10 mouse cellular contexts compared by ENCODE assay signal in the genomic region with DNA sequence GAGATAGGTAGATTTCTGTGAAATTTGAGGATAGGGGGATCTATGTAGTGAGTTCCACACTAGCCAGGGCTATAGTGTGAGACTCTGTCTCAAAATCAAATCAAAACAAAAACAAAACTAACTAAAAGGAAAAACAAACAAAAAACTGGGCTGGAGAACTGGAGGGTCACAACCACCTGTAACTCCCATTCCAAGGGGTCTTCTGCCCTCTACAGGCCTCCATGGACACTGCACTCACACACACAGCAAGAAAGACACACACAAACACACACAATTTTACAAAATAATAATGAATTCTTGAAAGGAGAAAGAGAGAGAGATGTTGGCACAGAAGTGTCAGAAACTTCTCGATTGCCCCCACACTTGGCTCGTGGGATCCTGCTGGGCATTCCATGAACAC. TPM values are rescaled to one million over a fixed set of nuclear protein-coding genes. Genes with fewer than 3 reads are reported as not detected.
DNase-seq lines count a peak whose midpoint lies in the region; ATAC-seq and TF ChIP-seq lines count a peak whose summit lies in the region.
"Had no signal": no experiment of that assay in that cellular context is flagged by ENCODE, and none has a peak within 500 bp of the region (broad histone marks: within the 10 kb centered on the region; RNA-seq: fewer than 3 reads in every experiment).

No protein-coding gene starts in this region.

- no peak overlapping the region for H3K4me3 ChIP-seq in kidney, embryonic 15.5 days (replicated peaks)
- no peak overlapping the region for H3K4me3 ChIP-seq in kidney, embryonic 14.5 days (ENCODE audit: low read length)
- no peak overlapping the region for H3K4me3 ChIP-seq in ES-Bruce4 (ENCODE audit: low read depth, low read length)
- H3K4me3 ChIP-seq: hindbrain, embryonic 15.5 days; megakaryocyte, embryonic 14.5 days had no signal

- H3K4me2 ChIP-seq in kidney, embryonic 15.5 days, result no peak overlapping the region
- H3K4me2 ChIP-seq in kidney, embryonic 14.5 days (replicated peaks; ENCODE audit: low read depth, low read length), result no peak overlapping the region
- H3K4me2 ChIP-seq: hindbrain, embryonic 15.5 days had no signal

- ATAC-seq in kidney, embryonic 15.5 days (replicated peaks; ENCODE audit: low FRiP score), result no peak
- no peak for ATAC-seq in kidney, embryonic 14.5 days (ENCODE audit: low FRiP score, low TSS enrichment)
- no peak for ATAC-seq in megakaryocyte-erythroid progenitor cell, adult 5-6 weeks (replicated peaks; ENCODE audit: low FRiP score, low TSS enrichment, poor library complexity, severe bottlenecking)

- no peak for TF ChIP-seq POLR2A in ES-Bruce4 (IDR thresholded peaks at IDR 0.05; ENCODE audit: insufficient read depth, low read length)

- H3K9ac ChIP-seq in kidney, embryonic 15.5 days, result no peak overlapping the region
- H3K9ac ChIP-seq in kidney, embryonic 14.5 days (ENCODE audit: low read depth, low read length), result no peak overlapping the region
- H3K9ac ChIP-seq in ES-Bruce4 (ENCODE audit: low read depth, poor library complexity, severe bottlenecking), result no peak overlapping the region
- H3K9ac ChIP-seq: hindbrain, embryonic 15.5 days had no signal

- no peaks in the 10 kb centered on the region for H3K36me3 ChIP-seq in kidney, embryonic 15.5 days
- no peaks in the 10 kb centered on the region for H3K36me3 ChIP-seq in kidney, embryonic 14.5 days (ENCODE audit: control insufficient read depth, insufficient read depth, low read length)
- no peaks in the 10 kb centered on the region for H3K36me3 ChIP-seq in ES-Bruce4 (ENCODE audit: control insufficient read depth, insufficient read depth, low read length, poor library complexity, severe bottlenecking)
- H3K36me3 ChIP-seq: hindbrain, embryonic 15.5 days had no signal

- TF ChIP-seq EP300 in ES-Bruce4 (IDR thresholded peaks at IDR 0.05; ENCODE audit: insufficient read depth, low read depth, low read length), result no peak

- WGBS in kidney, embryonic 15.5 days, result 71% methylated on average over 2 of the region's 2 CpGs
- 69% methylated on average over 2 of the region's 2 CpGs for whole genome bisulfite sequencing in kidney, embryonic 14.5 days

- H3K27me3 ChIP-seq in kidney, embryonic 15.5 days, result no peaks in the 10 kb centered on the region
- no peaks in the 10 kb centered on the region for H3K27me3 ChIP-seq in kidney, embryonic 14.5 days (ENCODE audit: control insufficient read depth, insufficient read depth, low read length)
- no peaks in the 10 kb centered on the region for H3K27me3 ChIP-seq in ES-Bruce4 (ENCODE audit: control insufficient read depth, insufficient read depth, low read length, poor library complexity, severe bottlenecking)
- H3K27me3 ChIP-seq: hindbrain, embryonic 15.5 days had no signal

- H3K4me1 ChIP-seq in kidney, embryonic 15.5 days, result peaks cover 17% of the 10 kb centered on the region; the same call in 1 of the 2 replicates
- H3K4me1 ChIP-seq in kidney, embryonic 14.5 days (ENCODE audit: control insufficient read depth, insufficient read depth, low read length), result no peaks in the 10 kb centered on the region
- H3K4me1 ChIP-seq in ES-Bruce4 (ENCODE audit: control insufficient read depth, insufficient read depth, low read length), result no peaks in the 10 kb centered on the region
- H3K4me1 ChIP-seq: hindbrain, embryonic 15.5 days had no signal

- H3K9me3 ChIP-seq in kidney, embryonic 15.5 days (replicated peaks), result no peaks in the 10 kb centered on the region
- 0 out of 2 replicates have a peak, but pooled peaks cover 2% of the 10 kb centered on the region for H3K9me3 ChIP-seq in kidney, embryonic 14.5 days (ENCODE audit: control insufficient read depth, low read length)
- no peaks in the 10 kb centered on the region for H3K9me3 ChIP-seq in ES-Bruce4 (replicated peaks; ENCODE audit: control insufficient read depth, insufficient read depth, low read length, poor library complexity, severe bottlenecking)
- H3K9me3 ChIP-seq: hindbrain, embryonic 15.5 days had no signal

- H3K27ac ChIP-seq in kidney, embryonic 15.5 days, result peak overlapping the region; percentile 77
- H3K27ac ChIP-seq in kidney, embryonic 14.5 days (ENCODE audit: low read depth, low read length), result no peak overlapping the region
- no peak overlapping the region for H3K27ac ChIP-seq in ES-Bruce4 (ENCODE audit: insufficient read depth, low read length)
- H3K27ac ChIP-seq: hindbrain, embryonic 15.5 days had no signal

- peak; percentile 54 for DNase-seq in adrenal gland, postnatal 14 days
- peak; percentile 54 for DNase-seq in lung, postnatal 14 days
- no peak for DNase-seq in layer of hippocampus, adult 9-10 months (ENCODE audit: low spot score)
- no peak for DNase-seq in urinary bladder, postnatal 36 days (ENCODE audit: low spot score in 2 of 2)

- peak; percentile 79 for TF ChIP-seq CTCF in ES-Bruce4 (IDR thresholded peaks at IDR 0.05; ENCODE audit: low read depth, low read length)

RNA-seq across cellular contexts. Expression of a gene that starts 47.0 kb away (rescaled TPM):
- polyA plus RNA-seq in kidney, embryonic 15.5 days (2015; fragmentation: Nextera tagmentation; extraction: Ambion mirVana), result 1.3 and 2.1 TPM in 2 replicates
- polyA plus RNA-seq in kidney, embryonic 14.5 days (2014; fragmentation: Nextera tagmentation; extraction: Ambion mirVana), result 0.57 and 0.87 TPM in 2 replicates
- polyA plus RNA-seq in ES-Bruce4 (2011; ENCODE audit: insufficient read depth, insufficient read length, low read depth, missing spikeins), result 1.2 and 1.9 TPM in 2 replicates
- 0.48 and 1.8 TPM in 2 replicates for total RNA-seq in adrenal gland, postnatal 14 days (2021)
- not detected in 2 replicates for total RNA-seq in megakaryocyte-erythroid progenitor cell, adult 5-6 weeks (2014; fragmentation: Nextera tagmentation)
- total RNA-seq in megakaryocyte-erythroid progenitor cell, adult 5-6 weeks (2017), result not detected in 2 replicates

RNA-seq across cellular contexts. Expression of a gene that starts 54.2 kb away (rescaled TPM):
- 0.24 and 0.43 TPM in 2 replicates for polyA plus RNA-seq in kidney, embryonic 15.5 days (2015; fragmentation: Nextera tagmentation; extraction: Ambion mirVana)
- 0.28 and 0.77 TPM in 2 replicates for polyA plus RNA-seq in kidney, embryonic 14.5 days (2014; fragmentation: Nextera tagmentation; extraction: Ambion mirVana)
- polyA plus RNA-seq in ES-Bruce4 (2011; ENCODE audit: insufficient read depth, insufficient read length, low read depth, missing spikeins), result 2.2 and 2.3 TPM in 2 replicates
- not detected in 2 replicates for total RNA-seq in adrenal gland, postnatal 14 days (2021)
- total RNA-seq in megakaryocyte-erythroid progenitor cell, adult 5-6 weeks (2014; fragmentation: Nextera tagmentation), result 11.4 and 16.2 TPM in 2 replicates
- total RNA-seq in megakaryocyte-erythroid progenitor cell, adult 5-6 weeks (2017), result 7.5 and 10.2 TPM in 2 replicates

Comparison
In these comparisons a context has a peak if more than half of its experiments do, and no peak if none do; other contexts are left out.
1. DNase-seq: peak in adrenal gland, postnatal 14 days (single experiment) and lung, postnatal 14 days (single experiment); none in layer of hippocampus, adult 9-10 months (single experiment) and urinary bladder, postnatal 36 days (0 of 2).